Mouse (Mus musculus): ENCODE data around the gene Meiob. TPM values are rescaled to one million over a fixed set of nuclear protein-coding genes. Genes with fewer than 3 reads are reported as not detected.

Gene Meiob
- polyA plus RNA-seq, 1 experiment, result not detected

DNA sequence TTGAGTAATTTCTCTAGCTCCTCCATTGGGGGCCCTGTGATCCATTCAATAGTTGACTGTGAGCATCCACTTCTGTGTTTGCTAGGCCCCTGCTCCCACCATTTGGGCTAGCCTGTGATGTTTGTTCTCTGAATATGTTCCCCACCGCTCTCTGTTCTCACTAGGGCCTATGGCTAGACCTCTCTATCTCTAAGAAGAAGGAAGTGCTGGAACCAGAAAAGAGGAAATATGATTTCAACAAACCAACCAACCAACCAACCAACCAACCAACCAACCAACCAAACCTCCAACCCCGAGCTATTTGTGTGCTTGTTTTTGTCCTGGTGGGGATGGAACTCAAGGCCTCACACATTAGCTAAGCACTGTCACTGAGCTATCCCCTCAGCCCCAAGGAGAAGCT is 23.3 kb upstream of the Meiob start:
- TF ChIP-seq CTCF (IDR thresholded peaks at IDR 0.05; ENCODE audit: borderline replicate concordance, insufficient read depth, low read length), result no peak
- TF ChIP-seq POLR2A (IDR thresholded peaks at IDR 0.05; ENCODE audit: low read depth, low read length), result no peak
- Histone ChIP-seq H3K4me1 (ENCODE audit: control insufficient read depth, insufficient read depth, low read length) (no peaks in the 10 kb centered on the region), H3K27ac (ENCODE audit: insufficient read depth, low read length) (no peak overlapping the region), H3K4me3 (ENCODE audit: insufficient read depth, low read length) (no peak overlapping the region)

DNA sequence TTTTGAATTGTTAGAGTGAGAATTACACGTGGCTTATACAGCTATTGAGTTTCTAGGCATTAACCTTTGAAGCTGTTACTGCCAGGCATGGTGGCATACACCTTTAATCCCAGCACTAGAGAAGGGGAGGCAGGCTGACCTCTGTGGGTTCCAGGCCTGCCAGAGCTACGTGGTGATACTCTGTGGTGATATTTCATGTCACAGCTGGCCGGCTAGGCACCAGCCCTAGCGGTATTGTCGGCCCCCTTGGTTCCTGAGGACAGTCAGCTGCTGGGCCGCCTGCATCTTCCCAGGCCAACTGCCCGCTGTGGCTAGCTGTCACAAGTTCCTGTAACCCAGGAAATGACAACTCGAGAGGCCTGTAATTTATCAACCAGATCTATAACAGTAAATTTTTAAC is 11.9 kb upstream of the Meiob start:
- TF ChIP-seq CTCF (IDR thresholded peaks at IDR 0.05; ENCODE audit: borderline replicate concordance, insufficient read depth, low read length) (no peak), POLR2A (IDR thresholded peaks at IDR 0.05; ENCODE audit: low read depth, low read length) (no peak)
- Histone ChIP-seq H3K4me3 (ENCODE audit: insufficient read depth, low read length) (no peak overlapping the region), H3K27ac (ENCODE audit: insufficient read depth, low read length) (no peak overlapping the region), H3K4me1 (ENCODE audit: control insufficient read depth, insufficient read depth, low read length) (no peaks in the 10 kb centered on the region)

DNA sequence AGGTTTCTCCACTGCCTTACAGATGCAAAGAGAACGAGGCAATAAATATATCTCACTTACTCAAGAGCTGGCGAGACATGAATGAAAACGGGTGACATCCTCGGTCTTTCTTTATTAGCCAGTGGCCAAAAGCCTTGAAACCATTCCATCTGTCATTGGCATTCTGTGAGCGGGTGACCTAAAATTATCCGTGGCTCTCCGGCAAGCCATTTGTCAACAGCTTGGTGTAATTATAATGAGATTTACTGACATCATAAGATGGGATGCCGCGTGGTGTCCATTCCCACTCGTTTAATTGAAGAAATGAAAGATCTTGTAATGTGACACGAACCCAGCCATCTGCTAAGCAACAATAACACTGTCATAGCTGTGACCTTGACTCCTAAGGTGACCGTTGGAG is 9.3 kb upstream of the Meiob start:
- TF ChIP-seq CTCF (IDR thresholded peaks at IDR 0.05; ENCODE audit: borderline replicate concordance, insufficient read depth, low read length) (no peak), POLR2A (IDR thresholded peaks at IDR 0.05; ENCODE audit: low read depth, low read length) (no peak)

DNA sequence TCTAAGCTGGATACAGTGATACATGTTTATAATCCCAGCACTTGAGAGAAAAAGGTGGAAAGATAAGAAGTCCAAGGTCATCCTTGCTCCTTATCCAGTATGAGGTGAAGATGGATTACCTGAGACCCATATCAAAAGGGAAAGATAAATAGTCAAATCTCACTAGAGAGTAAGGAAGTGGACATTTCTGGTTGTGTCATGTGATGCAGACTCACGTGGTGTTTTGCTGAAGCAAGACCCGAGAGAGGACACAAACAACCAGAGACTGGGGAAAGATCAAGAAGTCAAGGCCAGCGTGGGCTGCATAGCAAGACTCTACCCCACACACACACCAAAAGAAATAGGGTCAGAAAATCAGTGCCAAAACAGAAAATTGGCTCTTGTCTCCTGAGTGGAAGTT is 7.1 kb upstream of the Meiob start:
- no peak overlapping the region for H3K4me3 ChIP-seq (ENCODE audit: insufficient read depth, low read length)
- TF ChIP-seq POLR2A (IDR thresholded peaks at IDR 0.05; ENCODE audit: low read depth, low read length), result no peak
- no peaks in the 10 kb centered on the region for H3K4me1 ChIP-seq (ENCODE audit: control insufficient read depth, insufficient read depth, low read length)
- H3K27ac ChIP-seq (ENCODE audit: insufficient read depth, low read length), result no peak overlapping the region

More for the DNA sequence above, 9.3 kb upstream of the Meiob start:
- H3K27ac ChIP-seq (ENCODE audit: insufficient read depth, low read length), result no peak overlapping the region
- H3K4me3 ChIP-seq (ENCODE audit: insufficient read depth, low read length), result no peak overlapping the region
- H3K4me1 ChIP-seq (ENCODE audit: control insufficient read depth, insufficient read depth, low read length), result no peaks in the 10 kb centered on the region

DNA sequence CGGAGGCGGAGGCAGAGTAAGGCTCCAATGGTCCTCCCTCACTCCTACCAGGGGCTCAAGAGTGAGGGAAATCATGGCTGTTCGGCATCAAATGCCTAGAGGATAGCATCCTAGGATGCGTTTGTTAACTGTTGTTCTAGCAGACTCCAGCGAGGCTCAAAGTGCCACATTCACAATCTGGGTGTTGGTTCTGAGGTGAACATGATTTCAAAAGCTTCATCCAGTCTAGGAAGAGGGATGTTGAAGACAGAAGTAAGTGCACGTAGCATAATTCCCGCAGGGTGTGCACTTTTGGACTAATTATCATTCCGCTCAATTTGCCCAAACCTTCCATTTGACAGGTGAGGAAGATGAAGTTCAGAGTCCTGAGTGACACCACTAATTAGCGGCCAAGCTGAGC is 5.9 kb upstream of the Meiob start:
- TF ChIP-seq CTCF (IDR thresholded peaks at IDR 0.05; ENCODE audit: borderline replicate concordance, insufficient read depth, low read length) (no peak), POLR2A (IDR thresholded peaks at IDR 0.05; ENCODE audit: low read depth, low read length) (no peak)
- no peaks in the 10 kb centered on the region for H3K4me1 ChIP-seq (ENCODE audit: control insufficient read depth, insufficient read depth, low read length)
- no peak overlapping the region for H3K27ac ChIP-seq (ENCODE audit: insufficient read depth, low read length)
- H3K4me3 ChIP-seq (ENCODE audit: insufficient read depth, low read length), result no peak overlapping the region

DNA sequence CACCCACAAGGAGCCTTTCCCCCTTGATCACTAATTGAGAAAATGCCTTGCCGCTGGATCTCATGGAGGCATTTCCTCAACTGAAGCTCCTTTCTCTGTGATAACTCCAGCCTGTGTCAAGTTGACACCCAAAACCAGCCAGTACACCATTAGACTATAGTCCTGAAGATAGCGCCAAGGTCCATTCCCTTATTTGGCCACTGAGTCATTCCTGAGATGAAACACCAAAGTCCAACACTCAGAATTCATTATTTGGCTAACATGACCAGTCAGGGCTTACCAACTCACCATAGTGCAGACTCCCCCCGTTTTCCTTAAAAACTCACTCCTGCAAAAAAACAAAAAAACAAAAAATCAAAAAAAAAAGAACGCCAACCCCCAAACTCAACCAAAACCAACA is 4.6 kb upstream of the Meiob start:
- H3K4me3 ChIP-seq (ENCODE audit: insufficient read depth, low read length), result no peak overlapping the region
- no peaks in the 10 kb centered on the region for H3K4me1 ChIP-seq (ENCODE audit: control insufficient read depth, insufficient read depth, low read length)
- no peak for TF ChIP-seq POLR2A (IDR thresholded peaks at IDR 0.05; ENCODE audit: low read depth, low read length)
- no peak for TF ChIP-seq CTCF (IDR thresholded peaks at IDR 0.05; ENCODE audit: borderline replicate concordance, insufficient read depth, low read length)
- no peak overlapping the region for H3K27ac ChIP-seq (ENCODE audit: insufficient read depth, low read length)

DNA sequence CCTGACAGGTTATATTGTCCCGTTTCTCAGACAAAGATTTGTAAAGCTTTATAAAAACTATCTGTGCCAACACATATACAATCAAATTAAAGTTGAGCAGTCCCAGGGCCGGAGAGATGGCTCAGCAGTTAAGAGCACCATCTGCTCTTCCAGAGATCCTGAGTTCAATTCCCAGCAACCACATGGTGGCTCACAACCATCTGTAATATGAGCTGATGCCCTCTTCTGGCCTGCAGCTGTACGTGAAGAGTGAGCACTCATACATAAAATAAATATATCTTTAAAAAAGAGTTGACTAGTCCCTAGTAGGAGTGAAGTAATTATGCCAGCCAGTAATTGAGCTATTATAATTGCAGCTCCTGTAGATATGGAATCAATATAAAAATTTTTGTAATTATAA is 3.6 kb upstream of the Meiob start:
- no peak overlapping the region for H3K27ac ChIP-seq (ENCODE audit: insufficient read depth, low read length)
- TF ChIP-seq POLR2A (IDR thresholded peaks at IDR 0.05; ENCODE audit: low read depth, low read length) (no peak), CTCF (IDR thresholded peaks at IDR 0.05; ENCODE audit: borderline replicate concordance, insufficient read depth, low read length) (no peak)
- no peak overlapping the region for H3K4me3 ChIP-seq (ENCODE audit: insufficient read depth, low read length)
- no peaks in the 10 kb centered on the region for H3K4me1 ChIP-seq (ENCODE audit: control insufficient read depth, insufficient read depth, low read length)

DNA sequence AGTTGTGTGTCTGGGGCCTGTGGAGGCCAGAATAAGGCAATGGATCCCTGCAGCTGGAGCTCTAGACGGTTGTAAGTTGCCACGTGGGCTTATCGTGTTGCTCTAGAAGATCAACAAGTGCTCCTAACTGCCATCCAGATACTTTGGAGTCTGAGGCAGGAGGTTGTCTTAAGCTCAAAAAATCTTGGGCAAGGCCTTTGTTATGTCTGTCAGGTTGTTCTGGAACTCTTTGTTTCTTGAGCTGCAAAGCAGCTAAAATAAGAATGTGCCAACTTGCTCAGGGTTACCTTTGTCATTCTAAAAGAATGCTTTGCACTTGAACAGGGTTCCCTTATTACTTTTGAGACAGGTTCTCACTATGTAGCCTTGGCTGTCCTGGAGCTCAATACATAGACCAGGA is 7.1 kb downstream of the Meiob start:
- Histone ChIP-seq H3K27ac (ENCODE audit: insufficient read depth, low read length) (no peak overlapping the region), H3K4me1 (ENCODE audit: control insufficient read depth, insufficient read depth, low read length) (no peaks in the 10 kb centered on the region), H3K4me3 (ENCODE audit: insufficient read depth, low read length) (no peak overlapping the region)
- TF ChIP-seq POLR2A (IDR thresholded peaks at IDR 0.05; ENCODE audit: low read depth, low read length) (no peak), CTCF (IDR thresholded peaks at IDR 0.05; ENCODE audit: borderline replicate concordance, insufficient read depth, low read length) (no peak)

DNA sequence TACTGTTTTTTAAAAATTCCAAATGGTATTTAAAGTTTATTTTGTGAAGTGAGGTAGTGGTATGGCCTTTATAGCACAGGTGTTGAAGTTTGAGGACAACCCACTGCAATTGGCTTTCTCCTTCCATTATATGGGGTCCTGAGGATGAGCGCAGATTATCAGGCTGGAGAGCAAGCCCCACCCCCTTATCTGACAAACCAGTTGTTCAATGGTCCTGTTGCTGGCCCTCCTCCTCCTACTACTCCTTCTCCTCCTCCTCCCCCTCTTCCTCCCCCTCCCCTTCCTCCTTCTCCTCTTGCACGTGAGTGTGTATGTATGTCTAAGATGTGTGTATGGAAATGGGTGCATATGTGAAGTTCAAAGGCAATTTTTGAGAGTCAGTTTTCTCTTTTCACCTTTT is 8.1 kb downstream of the Meiob start:
- no peak overlapping the region for H3K27ac ChIP-seq (ENCODE audit: insufficient read depth, low read length)
- TF ChIP-seq POLR2A (IDR thresholded peaks at IDR 0.05; ENCODE audit: low read depth, low read length) (no peak), CTCF (IDR thresholded peaks at IDR 0.05; ENCODE audit: borderline replicate concordance, insufficient read depth, low read length) (no peak)
- H3K4me1 ChIP-seq (ENCODE audit: control insufficient read depth, insufficient read depth, low read length), result no peaks in the 10 kb centered on the region
- no peak overlapping the region for H3K4me3 ChIP-seq (ENCODE audit: insufficient read depth, low read length)

DNA sequence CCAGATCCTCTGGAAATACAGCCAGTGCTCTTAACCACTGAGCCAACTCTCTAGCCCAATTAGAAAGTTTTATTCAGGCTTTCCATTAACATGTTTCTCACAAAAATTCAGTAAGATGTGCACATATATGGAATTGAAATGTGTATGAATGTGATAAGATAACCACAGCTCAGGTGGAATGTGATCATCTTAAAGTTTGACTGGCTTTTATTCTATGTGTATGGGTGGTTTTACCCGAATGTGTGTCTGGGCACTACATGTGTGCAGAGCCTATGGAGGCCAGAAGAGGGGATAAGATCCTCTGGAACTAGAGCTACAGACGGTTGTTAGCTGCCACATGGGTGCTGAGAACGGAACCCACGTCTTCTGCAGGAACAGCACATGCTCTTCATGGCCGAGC is 11.2 kb downstream of the Meiob start:
- TF ChIP-seq POLR2A (IDR thresholded peaks at IDR 0.05; ENCODE audit: low read depth, low read length) (no peak), CTCF (IDR thresholded peaks at IDR 0.05; ENCODE audit: borderline replicate concordance, insufficient read depth, low read length) (no peak)
- Histone ChIP-seq H3K27ac (ENCODE audit: insufficient read depth, low read length) (no peak overlapping the region), H3K4me1 (ENCODE audit: control insufficient read depth, insufficient read depth, low read length) (no peaks in the 10 kb centered on the region), H3K4me3 (ENCODE audit: insufficient read depth, low read length) (no peak overlapping the region)

DNA sequence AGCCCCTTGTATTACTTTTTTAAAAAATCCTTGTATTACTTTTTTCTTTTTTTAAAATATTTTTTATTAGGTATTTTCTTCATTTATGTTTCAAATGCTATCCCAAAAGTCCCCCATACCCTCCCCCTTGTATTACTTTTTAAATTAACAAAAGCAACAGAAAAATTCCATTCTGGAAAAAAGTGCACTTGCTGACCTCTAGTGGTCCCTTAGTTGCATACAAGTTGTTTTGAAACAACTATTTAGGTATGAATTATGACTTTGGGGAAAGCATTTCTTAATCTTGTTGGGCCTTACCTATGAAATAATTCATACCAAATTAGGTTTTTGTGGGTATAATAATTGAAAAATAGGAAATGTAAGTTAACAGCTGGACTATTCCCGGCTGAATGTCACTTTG is 13.4 kb downstream of the Meiob start:
- TF ChIP-seq CTCF (IDR thresholded peaks at IDR 0.05; ENCODE audit: borderline replicate concordance, insufficient read depth, low read length) (no peak), POLR2A (IDR thresholded peaks at IDR 0.05; ENCODE audit: low read depth, low read length) (no peak)
- no peak overlapping the region for H3K4me3 ChIP-seq (ENCODE audit: insufficient read depth, low read length)
- H3K4me1 ChIP-seq (ENCODE audit: control insufficient read depth, insufficient read depth, low read length), result no peaks in the 10 kb centered on the region
- H3K27ac ChIP-seq (ENCODE audit: insufficient read depth, low read length), result no peak overlapping the region
